Mouse (Mus musculus) heart, postnatal 0 days (tissue): ENCODE data around the gene Pou6f2. TPM values are rescaled to one million over a fixed set of nuclear protein-coding genes. Genes with fewer than 3 reads are reported as not detected.

Experiments
- ATAC-seq: fragments of 200-750 bp; cut with Nextera tagmentation; 2 replicates; pipeline ENCODE4 v1.8.0; 2017; ENCODE audit warnings: low read depth, moderate number of reproducible peaks, moderate library complexity; ENCODE audit not compliant: insufficient read depth
- DNase-seq: peaks from one replicate; pipeline ENCODE4 v3.0.0-alpha.2; 2016; ENCODE audit warnings: low spot score
- H3K27ac ChIP-seq: fragments of 300-500 bp; sonication (generic); 2 replicates; pipeline ENCODE4 v1.5.1; 2014; ENCODE audit warnings: low read depth, mild to moderate bottlenecking
- H3K27me3 ChIP-seq: fragments of 300-500 bp; sonication (generic); 2 replicates; pipeline ENCODE4 v1.6.1; 2014; ENCODE audit warnings: low read length, mixed read lengths; ENCODE audit not compliant: control insufficient read depth, insufficient read depth
- H3K36me3 ChIP-seq: fragments of 300-500 bp; sonication (generic); replicated peaks from 2 replicates; pipeline ENCODE4 v1.6.1; 2014; ENCODE audit warnings: low read length, mixed read lengths; ENCODE audit not compliant: control insufficient read depth, insufficient read depth
- H3K4me1 ChIP-seq: fragments of 300-500 bp; sonication (generic); 2 replicates; pipeline ENCODE4 v1.6.1; 2014; ENCODE audit warnings: antibody characterized with exemption; ENCODE audit not compliant: control insufficient read depth, insufficient read depth
- H3K4me2 ChIP-seq: fragments of 300-500 bp; sonication (generic); 2 replicates; pipeline ENCODE4 v1.6.1; 2014; ENCODE audit warnings: low read depth, mild to moderate bottlenecking, low read length, moderate library complexity
- H3K4me3 ChIP-seq: fragments of 300-500 bp; sonication (generic); 2 replicates; pipeline ENCODE4 v1.5.1; 2014; ENCODE audit warnings: low read depth, low read length
- H3K9ac ChIP-seq: fragments of 300-500 bp; sonication (generic); replicated peaks from 2 replicates; pipeline ENCODE4 v1.6.1; 2014; ENCODE audit warnings: low read depth, low read length, mixed read lengths
- H3K9me3 ChIP-seq: fragments of 300-500 bp; sonication (generic); replicated peaks from 2 replicates; pipeline ENCODE4 v1.6.1; 2016; ENCODE audit warnings: low read length; ENCODE audit not compliant: control insufficient read depth
- CTCF ChIP-seq: IDR thresholded peaks from 2 replicates; pipeline ENCODE4 v1.5.1; 2016; ENCODE audit warnings: antibody characterized with exemption, control low read depth, low read depth
- EP300 ChIP-seq: IDR thresholded peaks from 2 replicates; pipeline ENCODE4 v1.6.1; 2016; ENCODE audit warnings: antibody characterized with exemption, low read depth
- WGBS: fragments of 180-500 bp; shearing (Covaris S2); extraction: QIAGEN DNeasy Blood & Tissue Kit; methylation state at CpG from one replicate; pipeline ENCODE4 v1.1.7; 2014; 5-methylcytosine and 5-hydroxymethylcytosine counted together
- polyA plus RNA-seq: library from polyadenylated mRNA; unstranded; fragments of >200 nt; fragmentation: Nextera tagmentation; extraction: Ambion mirVana; gene quantifications from 2 replicates; pipeline ENCODE4 v1.2.1, GENCODE M21; 2015
- total RNA-seq: library from RNA; depleted of rRNA; stranded (reverse); fragments of >200 nt; gene quantifications from 2 replicates; pipeline ENCODE4 v1.2.3, GENCODE M21; 2014; ENCODE audit warnings: low replicate concordance; rRNA removed

Gene Pou6f2
- total RNA-seq: not detected in 2 replicates
- 0.04 and 0.21 TPM in 2 replicates for polyA plus RNA-seq

- DNase-seq (no peak), ATAC-seq (no peak)
- Histone ChIP-seq H3K4me3 (no peak within 1 kb of the TSS), H3K4me1 (no peaks in the 10 kb centered on the region), H3K27ac (no peak within 1 kb of the TSS), H3K9ac (no peak within 1 kb of the TSS), H3K27me3 (no peaks in the 10 kb centered on the region), H3K4me2 (no peak within 1 kb of the TSS), H3K9me3 (no peaks in the 10 kb centered on the region), H3K36me3 (no peaks in the 10 kb centered on the region)
- WGBS: 67% methylated on average over 6 of the region's 6 CpGs
- no peak for TF ChIP-seq EP300
- TF ChIP-seq CTCF: no peak
Measured at GRCm38 (mm10) chr13:18397586-18397985, at the start of gene Pou6f2. Pou6f2 (minus strand) TSS chr13:18397686.

- ATAC-seq: no peak
- no peaks in the 10 kb centered on the region for H3K36me3 ChIP-seq
- TF ChIP-seq EP300 (no peak), CTCF (no peak)
Measured at GRCm38 (mm10) chr13:18439858-18440257, 42.4 kb upstream of the Pou6f2 start.

GRCm38 (mm10) chr13:18387673-18388072 lies 9.8 kb downstream of the Pou6f2 start:
- no peak for DNase-seq
- no peaks in the 10 kb centered on the region for H3K27me3 ChIP-seq
- TF ChIP-seq CTCF: no peak
- TF ChIP-seq EP300: no peak
- H3K9me3 ChIP-seq: no peaks in the 10 kb centered on the region
- no peaks in the 10 kb centered on the region for H3K36me3 ChIP-seq
- H3K4me1 ChIP-seq: no peaks in the 10 kb centered on the region
- WGBS: 72% methylated on average over 4 of the region's 4 CpGs
- H3K27ac ChIP-seq: no peak overlapping the region
- no peak overlapping the region for H3K4me3 ChIP-seq
- no peak overlapping the region for H3K9ac ChIP-seq
- ATAC-seq: no peak
- H3K4me2 ChIP-seq: no peak overlapping the region

More at GRCm38 (mm10) chr13:18439858-18440257, 42.4 kb upstream of the Pou6f2 start:
- H3K4me1 ChIP-seq: no peaks in the 10 kb centered on the region
- no peaks in the 10 kb centered on the region for H3K27me3 ChIP-seq
- no peak for DNase-seq
- H3K27ac ChIP-seq: no peak overlapping the region
- H3K4me3 ChIP-seq: no peak overlapping the region
- WGBS: 54% methylated on average over 3 of the region's 3 CpGs
- no peaks in the 10 kb centered on the region for H3K9me3 ChIP-seq
- no peak overlapping the region for H3K4me2 ChIP-seq
- no peak overlapping the region for H3K9ac ChIP-seq

GRCm38 (mm10) chr13:18363373-18363772 lies 34.1 kb downstream of the Pou6f2 start:
- Histone ChIP-seq H3K4me2 (no peak overlapping the region), H3K36me3 (no peaks in the 10 kb centered on the region), H3K4me3 (no peak overlapping the region), H3K9me3 (no peaks in the 10 kb centered on the region), H3K27ac (no peak overlapping the region), H3K9ac (no peak overlapping the region), H3K4me1 (no peaks in the 10 kb centered on the region), H3K27me3 (no peaks in the 10 kb centered on the region)
- ATAC-seq (no peak), DNase-seq (no peak)
- 46% methylated on average over 2 of the region's 2 CpGs for WGBS
- TF ChIP-seq EP300: no peak
- no peak for TF ChIP-seq CTCF

- no peaks in the 10 kb centered on the region for H3K9me3 ChIP-seq
Measured at GRCm38 (mm10) chr13:18344580-18345333, 52.7 kb downstream of the Pou6f2 start.

More at GRCm38 (mm10) chr13:18344580-18345333, 52.7 kb downstream of the Pou6f2 start:
- no peak for ATAC-seq
- Histone ChIP-seq H3K4me1 (no peaks in the 10 kb centered on the region), H3K27ac (no peak overlapping the region), H3K4me2 (no peak overlapping the region), H3K4me3 (no peak overlapping the region), H3K36me3 (no peaks in the 10 kb centered on the region), H3K9ac (no peak overlapping the region), H3K27me3 (no peaks in the 10 kb centered on the region)
- WGBS: 55% methylated on average over 4 of the region's 4 CpGs
- DNase-seq: no peak
- TF ChIP-seq EP300 (no peak), CTCF (no peak)
